Mouse (Mus musculus) megakaryocyte, embryonic 14.5 days (primary cell): ENCODE measurements around the gene Zfp367.

ENCODE experiments used
- FLI1 ChIP-seq: IDR thresholded peaks from 2 replicates; pipeline ENCODE4 v1.6.1; 2012; ENCODE audit warnings: low read length, inconsistent platforms, mixed read lengths
- GATA1 ChIP-seq: IDR thresholded peaks from 3 replicates; pipeline ENCODE4 v1.6.1; 2012; ENCODE audit warnings: mixed read lengths, low read length, inconsistent platforms, borderline replicate concordance

DNA sequence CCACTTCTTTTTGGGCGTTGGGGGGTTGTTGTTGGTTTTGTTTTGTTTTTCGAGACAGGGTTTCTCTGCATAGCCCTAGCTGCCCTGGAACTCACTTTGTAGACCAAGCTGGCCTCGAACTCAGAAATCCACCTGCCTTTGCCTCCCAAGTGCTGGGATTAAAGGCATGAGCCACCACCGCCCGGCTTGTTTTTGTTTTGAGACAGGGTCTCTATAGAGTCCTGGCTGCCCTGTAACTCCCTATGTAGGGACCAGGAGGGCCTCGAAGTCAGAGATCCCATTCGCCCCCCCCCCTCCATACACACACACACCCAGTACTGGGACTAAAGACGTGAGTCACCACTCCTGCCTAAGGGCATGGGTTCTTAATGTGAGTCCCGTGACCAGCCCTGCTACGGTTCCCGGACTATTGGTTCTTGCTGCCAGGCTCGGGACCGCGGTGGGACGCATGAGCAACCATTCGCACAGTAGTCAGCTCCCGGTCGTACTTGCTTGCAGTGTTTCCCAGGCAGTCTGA is 807 bp upstream of the Zfp367 start:
- TF ChIP-seq GATA1: no peak
- TF ChIP-seq FLI1: no peak
